Mouse (Mus musculus) midbrain, embryonic 14.5 days (tissue): ENCODE data around the gene AL607142.1. TPM values are rescaled to one million over a fixed set of nuclear protein-coding genes. Genes with fewer than 3 reads are reported as not detected.
A peak's percentile ranks its signal among the peaks of the same experiment; 100 is the strongest.

Experiments
- ATAC-seq: fragments of 200-750 bp; cut with Nextera tagmentation; 2 replicates; pipeline ENCODE4 v1.8.0; 2017; ENCODE audit warnings: moderate number of reproducible peaks, moderate library complexity; ENCODE audit not compliant: low FRiP score, low TSS enrichment
- DNase-seq: peaks from one replicate; pipeline ENCODE4 v3.0.0-alpha.2; 2015
- H3K27ac ChIP-seq: fragments of 300-500 bp; sonication (generic); replicated peaks from 2 replicates; pipeline ENCODE4 v1.5.1; 2014; ENCODE audit warnings: mild to moderate bottlenecking, low read depth, low read length, moderate library complexity
- H3K27me3 ChIP-seq: fragments of 300-500 bp; sonication (generic); 2 replicates; pipeline ENCODE4 v1.6.1; 2014; ENCODE audit warnings: low read length, control low read depth, mixed read lengths; ENCODE audit not compliant: control insufficient read depth, insufficient read depth
- H3K36me3 ChIP-seq: fragments of 300-500 bp; sonication (generic); 2 replicates; pipeline ENCODE4 v1.6.1; 2014; ENCODE audit warnings: low read length, control low read depth; ENCODE audit not compliant: control insufficient read depth, insufficient read depth
- H3K4me1 ChIP-seq: fragments of 300-500 bp; sonication (generic); 2 replicates; pipeline ENCODE4 v1.6.1; 2014; ENCODE audit warnings: mild to moderate bottlenecking, antibody characterized with exemption, low read length, control low read depth; ENCODE audit not compliant: control insufficient read depth, insufficient read depth
- H3K4me2 ChIP-seq: fragments of 300-500 bp; sonication (generic); 2 replicates; pipeline ENCODE4 v1.6.1; 2014; ENCODE audit warnings: mild to moderate bottlenecking, low read length, moderate library complexity
- H3K4me3 ChIP-seq: fragments of 300-500 bp; sonication (generic); replicated peaks from 2 replicates; pipeline ENCODE4 v1.5.1; 2014; ENCODE audit warnings: low read depth, low read length
- H3K9ac ChIP-seq: fragments of 300-500 bp; sonication (generic); replicated peaks from 2 replicates; pipeline ENCODE4 v1.6.1; 2014; ENCODE audit warnings: mild to moderate bottlenecking, low read length, moderate library complexity
- H3K9me3 ChIP-seq: fragments of 300-500 bp; sonication (generic); 2 replicates; pipeline ENCODE4 v1.6.1; 2016; ENCODE audit warnings: low read length, control low read depth, mixed read lengths; ENCODE audit not compliant: control insufficient read depth
- WGBS: fragments of 180-500 bp; shearing (Covaris S2); extraction: QIAGEN DNeasy Blood & Tissue Kit; methylation state at CpG from one replicate; pipeline ENCODE4 v1.1.7; 2014; 5-methylcytosine and 5-hydroxymethylcytosine counted together
- polyA plus RNA-seq: library from polyadenylated mRNA; unstranded; fragments of >200 nt; fragmentation: Nextera tagmentation; extraction: Ambion mirVana; gene quantifications from 2 replicates; pipeline ENCODE4 v1.2.1, GENCODE M21; 2014

AL607142.1 gene
- polyA plus RNA-seq, 1 experiment from 2014 or later, result not detected

DNA sequence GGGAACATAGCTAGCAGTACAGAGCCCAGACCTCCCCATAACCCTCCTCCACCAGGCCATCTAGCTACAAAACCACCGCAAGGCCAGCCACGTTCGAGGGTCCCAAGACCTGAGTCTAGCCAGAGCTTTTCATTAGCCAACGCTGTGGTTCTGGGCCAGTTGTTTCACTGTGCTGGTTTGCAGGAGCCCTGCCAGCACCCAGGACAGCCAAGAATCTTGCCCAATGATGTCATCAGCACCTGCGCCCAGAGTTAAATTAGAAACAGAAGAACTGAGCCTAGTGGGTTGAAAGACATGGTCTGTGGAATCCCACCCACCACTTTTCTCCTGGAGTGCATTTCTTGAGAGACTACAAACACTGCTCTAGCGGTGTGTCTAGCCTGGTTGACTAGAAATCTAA is 61.3 kb downstream of the AL607142.1 start:
- H3K4me2 ChIP-seq, result no peak overlapping the region
- no peak overlapping the region for H3K4me3 ChIP-seq
- H3K27me3 ChIP-seq, result no peaks in the 10 kb centered on the region
- DNase-seq (no peak), ATAC-seq (no peak)
- WGBS, result 92% methylated on average over 6 of the region's 6 CpGs
- H3K4me1 ChIP-seq, result no peaks in the 10 kb centered on the region
- no peak overlapping the region for H3K27ac ChIP-seq
- no peaks in the 10 kb centered on the region for H3K36me3 ChIP-seq
- H3K9me3 ChIP-seq, result no peaks in the 10 kb centered on the region
- no peak overlapping the region for H3K9ac ChIP-seq

DNA sequence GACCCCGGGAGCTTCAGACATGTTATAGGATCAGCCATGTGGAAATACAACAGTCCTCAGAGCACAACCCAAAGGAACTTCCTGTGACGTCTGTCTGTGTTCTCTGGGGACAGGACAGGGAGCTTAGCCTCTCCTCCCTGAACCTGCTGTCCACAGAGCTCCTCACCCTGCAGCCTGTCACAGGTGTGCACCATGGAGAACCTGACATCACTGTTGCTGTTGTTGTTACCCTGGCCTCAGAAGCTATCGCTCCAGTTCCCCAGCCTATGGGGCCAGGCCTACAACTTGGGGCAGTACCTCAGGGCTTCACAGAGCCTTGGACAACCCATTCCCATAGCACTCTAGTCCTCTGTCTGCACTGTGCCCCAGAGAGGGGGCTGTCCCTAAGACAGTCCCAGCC is 62.5 kb downstream of the AL607142.1 start:
- H3K27me3 ChIP-seq, result no peaks in the 10 kb centered on the region
- DNase-seq, result no peak
- no peak overlapping the region for H3K27ac ChIP-seq
- 90% methylated on average over 3 of the region's 3 CpGs for WGBS
- ATAC-seq, result no peak
- no peaks in the 10 kb centered on the region for H3K9me3 ChIP-seq
- no peak overlapping the region for H3K4me3 ChIP-seq
- no peaks in the 10 kb centered on the region for H3K36me3 ChIP-seq
- H3K9ac ChIP-seq, result no peak overlapping the region
- no peak overlapping the region for H3K4me2 ChIP-seq
- H3K4me1 ChIP-seq, result no peaks in the 10 kb centered on the region

GRCm38 (mm10) chr4:120128033-120128432 is 63.2 kb downstream of the AL607142.1 start:
- 76% methylated on average over 4 of the region's 4 CpGs for WGBS
- H3K4me2 ChIP-seq, result no peak overlapping the region
- no peaks in the 10 kb centered on the region for H3K36me3 ChIP-seq
- H3K27me3 ChIP-seq, result no peaks in the 10 kb centered on the region
- no peaks in the 10 kb centered on the region for H3K4me1 ChIP-seq
- H3K9me3 ChIP-seq, result no peaks in the 10 kb centered on the region
- H3K9ac ChIP-seq, result no peak overlapping the region
- DNase-seq, result peak; percentile 31
- H3K4me3 ChIP-seq, result no peak overlapping the region
- no peak for ATAC-seq
- no peak overlapping the region for H3K27ac ChIP-seq

- Histone ChIP-seq H3K27me3 (no peaks in the 10 kb centered on the region), H3K4me2 (no peak overlapping the region), H3K4me3 (no peak overlapping the region), H3K9me3 (no peaks in the 10 kb centered on the region), H3K9ac (no peak overlapping the region; the same call in 1 of the 2 replicates), H3K4me1 (no peaks in the 10 kb centered on the region), H3K27ac (no peak overlapping the region), H3K36me3 (no peaks in the 10 kb centered on the region)
- ATAC-seq (peak; percentile 62; the same call in 1 of the 2 replicates), DNase-seq (peak; percentile 87)
- 38% methylated on average over 4 of the region's 4 CpGs for WGBS
These were observed 64.6 kb downstream of the AL607142.1 start for GRCm38 (mm10) chr4:120129233-120129885.

DNA sequence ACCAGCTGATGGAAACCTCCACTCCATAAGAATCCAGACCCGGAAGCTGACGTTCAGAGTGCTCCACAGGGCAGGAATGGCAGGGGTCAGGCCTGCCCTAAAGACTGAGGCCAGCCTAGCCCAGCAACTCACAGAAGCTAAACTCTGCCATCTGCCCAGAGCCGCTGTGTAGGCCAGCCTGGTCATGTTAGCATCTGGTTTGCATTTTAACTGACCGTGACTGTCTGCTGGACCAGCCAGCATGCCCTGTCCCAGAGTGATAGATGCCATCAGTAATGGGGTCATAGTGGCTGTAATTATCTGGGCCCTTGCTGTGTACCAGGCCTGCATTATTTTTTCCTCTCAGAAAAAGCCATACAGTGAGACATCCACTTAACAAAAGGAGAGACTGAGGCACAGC is 66.1 kb downstream of the AL607142.1 start:
- Histone ChIP-seq H3K4me3 (no peak overlapping the region), H3K9ac (no peak overlapping the region), H3K4me2 (no peak overlapping the region), H3K9me3 (no peaks in the 10 kb centered on the region), H3K36me3 (no peaks in the 10 kb centered on the region), H3K27me3 (no peaks in the 10 kb centered on the region), H3K4me1 (no peaks in the 10 kb centered on the region), H3K27ac (no peak overlapping the region)
- DNase-seq (no peak), ATAC-seq (no peak)
- WGBS, result 80% methylated on average over 4 of the region's 4 CpGs

DNA sequence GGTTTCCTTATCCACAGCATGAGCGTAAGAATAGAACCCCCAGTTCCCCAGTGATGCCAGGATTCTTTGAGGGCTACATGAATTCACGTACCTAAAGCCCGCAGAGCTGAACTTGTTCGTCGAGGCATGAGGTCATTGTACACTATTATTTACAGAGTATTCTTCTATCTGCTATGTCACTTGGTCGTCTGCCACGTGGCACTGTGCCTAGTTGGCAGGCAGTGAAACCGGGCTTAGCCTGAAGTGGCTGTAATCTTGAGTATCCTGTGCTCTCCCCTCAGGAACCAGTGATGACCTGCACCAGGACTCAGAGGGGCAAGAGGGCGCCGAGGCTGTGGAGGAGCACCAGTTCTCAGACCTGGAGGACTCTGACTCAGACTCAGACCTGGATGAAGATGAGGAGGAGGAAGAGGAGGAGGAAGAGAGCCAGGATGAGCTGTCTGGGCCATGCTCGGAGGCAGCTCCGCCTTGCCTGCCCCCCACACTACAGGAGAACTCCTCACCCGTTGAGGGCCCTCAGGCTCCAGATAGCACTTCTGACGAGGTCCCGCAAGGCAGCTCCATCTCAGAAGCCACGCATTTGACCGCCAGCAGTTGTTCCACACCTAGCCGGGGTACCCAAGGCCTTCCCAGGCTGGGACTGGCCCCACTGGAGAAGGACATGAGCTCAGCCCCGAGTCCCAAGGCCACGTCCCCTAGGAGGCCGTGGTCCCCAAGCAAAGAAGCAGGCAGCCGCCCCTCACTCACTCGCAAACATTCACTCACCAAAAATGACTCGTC is 66.8 kb downstream of the AL607142.1 start:
- no peak for ATAC-seq
- 83% methylated on average over 24 of the region's 24 CpGs for WGBS
- DNase-seq, result peak; percentile 50

DNA sequence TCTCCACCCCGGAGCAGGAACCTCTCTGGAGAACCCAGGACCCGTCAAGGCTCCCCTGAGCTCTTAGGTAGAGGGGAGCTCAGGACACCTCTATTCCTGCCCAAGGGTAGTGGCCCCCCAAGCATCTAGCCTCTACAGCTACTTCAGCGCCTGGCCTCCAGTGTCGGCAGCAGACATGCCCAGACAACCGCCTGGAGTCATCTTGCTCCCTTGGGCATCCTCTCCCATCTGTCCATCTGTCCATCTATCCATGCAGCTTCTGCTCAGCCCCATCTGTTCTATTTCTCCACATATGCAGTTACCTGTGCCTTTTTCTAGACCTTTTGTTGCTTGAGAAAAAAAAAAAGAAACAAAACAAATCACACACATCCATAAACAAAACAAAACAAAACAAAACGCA is 69.4 kb downstream of the AL607142.1 start:
- Histone ChIP-seq H3K27me3 (no peaks in the 10 kb centered on the region), H3K27ac (no peak overlapping the region), H3K4me3 (no peak overlapping the region), H3K9me3 (no peaks in the 10 kb centered on the region), H3K36me3 (no peaks in the 10 kb centered on the region), H3K4me2 (no peak overlapping the region), H3K4me1 (no peaks in the 10 kb centered on the region), H3K9ac (no peak overlapping the region)
- 79% methylated on average over 6 of the region's 6 CpGs for WGBS
- DNase-seq (no peak), ATAC-seq (no peak)

More for the DNA sequence above, 66.8 kb downstream of the AL607142.1 start:
- Histone ChIP-seq H3K4me1 (no peaks in the 10 kb centered on the region), H3K4me3 (no peak overlapping the region), H3K36me3 (no peaks in the 10 kb centered on the region), H3K27me3 (no peaks in the 10 kb centered on the region), H3K9me3 (no peaks in the 10 kb centered on the region), H3K27ac (no peak overlapping the region), H3K4me2 (no peak overlapping the region), H3K9ac (no peak overlapping the region)

DNA sequence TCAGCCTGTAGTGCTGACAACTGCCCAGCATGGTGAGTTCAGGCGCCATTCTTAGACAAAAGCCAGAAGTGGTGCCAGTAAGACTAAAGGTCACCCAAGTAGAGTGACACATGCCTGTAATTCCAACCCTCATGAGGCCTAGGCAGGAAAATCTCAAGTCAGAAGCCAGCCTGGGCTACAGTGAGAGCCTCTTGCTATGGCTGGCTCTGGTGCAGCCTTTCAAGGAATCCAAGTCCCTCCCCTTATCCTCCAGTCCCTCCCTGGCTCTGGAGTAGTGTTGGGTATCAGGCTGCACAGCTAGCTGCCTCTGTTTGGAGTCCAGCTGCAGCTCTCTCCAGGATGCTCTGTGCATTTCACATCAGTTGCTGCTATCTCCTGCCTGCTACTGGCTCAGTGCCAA is 77.0 kb downstream of the AL607142.1 start:
- Histone ChIP-seq H3K4me3 (no peak overlapping the region), H3K4me2 (no peak overlapping the region), H3K27me3 (no peaks in the 10 kb centered on the region), H3K27ac (no peak overlapping the region), H3K9ac (no peak overlapping the region), H3K4me1 (no peaks in the 10 kb centered on the region), H3K36me3 (no peaks in the 10 kb centered on the region), H3K9me3 (no peaks in the 10 kb centered on the region)
- ATAC-seq (no peak), DNase-seq (no peak)
- WGBS, result 71% methylated on average over 1 of the region's 1 CpGs

GRCm38 (mm10) chr4:120142905-120143304 is 78.1 kb downstream of the AL607142.1 start:
- WGBS, result 80% methylated on average over 9 of the region's 9 CpGs
- no peaks in the 10 kb centered on the region for H3K9me3 ChIP-seq
- no peak overlapping the region for H3K27ac ChIP-seq
- no peak overlapping the region for H3K4me2 ChIP-seq
- no peak overlapping the region for H3K9ac ChIP-seq
- no peaks in the 10 kb centered on the region for H3K36me3 ChIP-seq
- DNase-seq, result no peak
- H3K27me3 ChIP-seq, result no peaks in the 10 kb centered on the region
- ATAC-seq, result no peak
- H3K4me3 ChIP-seq, result no peak overlapping the region
- H3K4me1 ChIP-seq, result no peaks in the 10 kb centered on the region
